Mouse (Mus musculus): ENCODE data around the gene Itgb1. TPM values are rescaled to one million over a fixed set of nuclear protein-coding genes. Genes with fewer than 3 reads are reported as not detected.

The Itgb1 gene
- polyA plus RNA-seq, 1 experiment from 2014 or later = 85.4 TPM

Other genes starting within 250 kb of the Itgb1 start
- gene Gm3952, start 113.0 kb downstream of the Itgb1 start, polyA plus RNA-seq (2015; fragmentation: Nextera tagmentation; extraction: Ambion mirVana) = not detected in 2 replicates

Measured in forebrain, embryonic 16.5 days (tissue).